Mouse (Mus musculus) stomach, embryonic 14.5 days (tissue): Measurements from ENCODE around the gene St3gal4. TPM values are rescaled to one million over a fixed set of nuclear protein-coding genes. Genes with fewer than 3 reads are reported as not detected.

Experiments used
- ATAC-seq: fragments of 200-750 bp; cut with Nextera tagmentation; 2 replicates; pipeline ENCODE4 v1.8.0; 2017; ENCODE audit warnings: low read depth, moderate TSS enrichment; ENCODE audit not compliant: insufficient number of reproducible peaks, insufficient read depth, low FRiP score
- H3K27ac ChIP-seq: fragments of 300-500 bp; sonication (generic); 2 replicates; pipeline ENCODE4 v1.5.1; 2014; ENCODE audit warnings: mild to moderate bottlenecking, low read length, moderate library complexity, mixed read lengths
- H3K27me3 ChIP-seq: fragments of 300-500 bp; sonication (generic); 2 replicates; pipeline ENCODE4 v1.6.1; 2014; ENCODE audit warnings: low read length, control low read depth, mixed read lengths; ENCODE audit not compliant: control insufficient read depth, insufficient read depth
- H3K36me3 ChIP-seq: fragments of 300-500 bp; sonication (generic); 2 replicates; pipeline ENCODE4 v1.6.1; 2014; ENCODE audit warnings: mild to moderate bottlenecking, control low read depth, low read length, moderate library complexity, mixed read lengths; ENCODE audit not compliant: control insufficient read depth, insufficient read depth
- H3K4me1 ChIP-seq: fragments of 300-500 bp; sonication (generic); 2 replicates; pipeline ENCODE4 v1.6.1; 2014; ENCODE audit warnings: low read length, control low read depth, mixed read lengths; ENCODE audit not compliant: control insufficient read depth, insufficient read depth
- H3K4me2 ChIP-seq: fragments of 300-500 bp; sonication (generic); replicated peaks from 2 replicates; pipeline ENCODE4 v1.6.1; 2014; ENCODE audit warnings: low read depth, low read length, control low read depth
- H3K4me3 ChIP-seq: fragments of 300-500 bp; sonication (generic); 2 replicates; pipeline ENCODE4 v1.5.1; 2014; ENCODE audit warnings: low read depth, low read length, control low read depth
- H3K9ac ChIP-seq: fragments of 300-500 bp; sonication (generic); replicated peaks from 2 replicates; pipeline ENCODE4 v1.6.1; 2014; ENCODE audit warnings: low read depth, mild to moderate bottlenecking, control low read depth, low read length, moderate library complexity, mixed read lengths
- H3K9me3 ChIP-seq: fragments of 300-500 bp; sonication (generic); 2 replicates; pipeline ENCODE4 v1.6.1; 2016; ENCODE audit warnings: low read depth, low read length, control low read depth; ENCODE audit not compliant: control insufficient read depth
- WGBS: fragments of 180-500 bp; shearing (Covaris S2); extraction: QIAGEN DNeasy Blood & Tissue Kit; methylation state at CpG from one replicate; pipeline ENCODE4 v1.1.7; 2014; 5-methylcytosine and 5-hydroxymethylcytosine counted together
- polyA plus RNA-seq: library from polyadenylated mRNA; unstranded; fragments of >200 nt; fragmentation: Nextera tagmentation; extraction: Ambion mirVana; gene quantifications from 2 replicates; pipeline ENCODE4 v1.2.1, GENCODE M21; 2014

Gene St3gal4
- polyA plus RNA-seq, 1 experiment from 2014 or later, result 24.4 TPM

- no peak overlapping the region for H3K27ac ChIP-seq
- no peaks in the 10 kb centered on the region for H3K9me3 ChIP-seq
- H3K36me3 ChIP-seq, result no peaks in the 10 kb centered on the region
- no peaks in the 10 kb centered on the region for H3K27me3 ChIP-seq
- ATAC-seq, result no peak
- 57% methylated on average over 5 of the region's 5 CpGs for whole genome bisulfite sequencing
- H3K4me1 ChIP-seq, result no peaks in the 10 kb centered on the region
- H3K4me3 ChIP-seq, result no peak overlapping the region
- H3K9ac ChIP-seq, result no peak overlapping the region
- H3K4me2 ChIP-seq, result no peak overlapping the region
Measured at GRCm38 (mm10) chr9:35030823-35031222, 88.2 kb downstream of the St3gal4 start.

- Histone ChIP-seq H3K27ac (no peak overlapping the region), H3K4me1 (no peaks in the 10 kb centered on the region), H3K4me3 (no peak overlapping the region), H3K9me3 (no peaks in the 10 kb centered on the region), H3K9ac (no peak overlapping the region), H3K36me3 (no peaks in the 10 kb centered on the region), H3K27me3 (no peaks in the 10 kb centered on the region), H3K4me2 (no peak overlapping the region)
- WGBS, result 80% methylated on average over 6 of the region's 6 CpGs
- no peak for ATAC-seq
Measured at GRCm38 (mm10) chr9:35027382-35027997, 91.6 kb downstream of the St3gal4 start.

GRCm38 (mm10) chr9:35026897-35027311 is 92.2 kb downstream of the St3gal4 start:
- Histone ChIP-seq H3K4me2 (no peak overlapping the region), H3K4me1 (no peaks in the 10 kb centered on the region), H3K36me3 (no peaks in the 10 kb centered on the region), H3K27me3 (no peaks in the 10 kb centered on the region), H3K4me3 (no peak overlapping the region), H3K9me3 (no peaks in the 10 kb centered on the region), H3K9ac (no peak overlapping the region), H3K27ac (no peak overlapping the region)
- 54% methylated on average over 6 of the region's 6 CpGs for WGBS
- ATAC-seq, result no peak

GRCm38 (mm10) chr9:35026311-35026710 is 92.8 kb downstream of the St3gal4 start:
- Histone ChIP-seq H3K4me3 (no peak overlapping the region), H3K27me3 (no peaks in the 10 kb centered on the region), H3K36me3 (no peaks in the 10 kb centered on the region), H3K27ac (no peak overlapping the region), H3K9ac (no peak overlapping the region), H3K4me1 (no peaks in the 10 kb centered on the region), H3K4me2 (no peak overlapping the region), H3K9me3 (no peaks in the 10 kb centered on the region)
- no peak for ATAC-seq
- WGBS, result 75% methylated on average over 6 of the region's 6 CpGs

- WGBS, result 6% methylated on average over 25 of the region's 25 CpGs
- no peaks in the 10 kb centered on the region for H3K9me3 ChIP-seq
- peak; percentile 10; the same call in 1 of the 2 replicates for ATAC-seq
- no peaks in the 10 kb centered on the region for H3K4me1 ChIP-seq
- H3K9ac ChIP-seq, result no peak overlapping the region; the same call in 1 of the 2 replicates
- H3K27ac ChIP-seq, result no peak overlapping the region
- peak overlapping the region; percentile 54 for H3K4me2 ChIP-seq
- no peaks in the 10 kb centered on the region for H3K27me3 ChIP-seq
- peak overlapping the region; percentile 25 for H3K4me3 ChIP-seq
- no peaks in the 10 kb centered on the region for H3K36me3 ChIP-seq
Measured at GRCm38 (mm10) chr9:35024591-35025496, 94.2 kb downstream of the St3gal4 start.

- Histone ChIP-seq H3K27me3 (no peaks in the 10 kb centered on the region), H3K9me3 (no peaks in the 10 kb centered on the region), H3K4me3 (no peak overlapping the region), H3K4me2 (no peak overlapping the region), H3K4me1 (peaks cover 11% of the 10 kb centered on the region; the same call in 1 of the 2 replicates), H3K27ac (no peak overlapping the region), H3K9ac (no peak overlapping the region), H3K36me3 (no peaks in the 10 kb centered on the region)
- WGBS, result 75% methylated on average over 1 of the region's 1 CpGs
- ATAC-seq, result no peak
Measured at GRCm38 (mm10) chr9:35021744-35022143, 97.3 kb downstream of the St3gal4 start.

- 53% methylated on average over 11 of the region's 11 CpGs for WGBS
- Histone ChIP-seq H3K27ac (no peak overlapping the region), H3K9me3 (no peaks in the 10 kb centered on the region), H3K36me3 (no peaks in the 10 kb centered on the region), H3K9ac (no peak overlapping the region), H3K4me2 (no peak overlapping the region), H3K4me1 (peaks cover 11% of the 10 kb centered on the region; the same call in 1 of the 2 replicates), H3K4me3 (no peak overlapping the region), H3K27me3 (no peaks in the 10 kb centered on the region)
- no peak for ATAC-seq
Measured at GRCm38 (mm10) chr9:35020015-35020653, 98.9 kb downstream of the St3gal4 start.

- Histone ChIP-seq H3K4me2 (no peak overlapping the region), H3K9ac (no peak overlapping the region), H3K4me1 (peaks cover 11% of the 10 kb centered on the region; the same call in 1 of the 2 replicates), H3K27ac (no peak overlapping the region), H3K9me3 (no peaks in the 10 kb centered on the region), H3K27me3 (no peaks in the 10 kb centered on the region), H3K4me3 (no peak overlapping the region), H3K36me3 (no peaks in the 10 kb centered on the region)
- ATAC-seq, result no peak
- 8% methylated on average over 3 of the region's 3 CpGs for WGBS
Measured at GRCm38 (mm10) chr9:35019372-35019771, 99.7 kb downstream of the St3gal4 start.
